ENCODE assay signal across 20 mouse cellular contexts in the genomic region with DNA sequence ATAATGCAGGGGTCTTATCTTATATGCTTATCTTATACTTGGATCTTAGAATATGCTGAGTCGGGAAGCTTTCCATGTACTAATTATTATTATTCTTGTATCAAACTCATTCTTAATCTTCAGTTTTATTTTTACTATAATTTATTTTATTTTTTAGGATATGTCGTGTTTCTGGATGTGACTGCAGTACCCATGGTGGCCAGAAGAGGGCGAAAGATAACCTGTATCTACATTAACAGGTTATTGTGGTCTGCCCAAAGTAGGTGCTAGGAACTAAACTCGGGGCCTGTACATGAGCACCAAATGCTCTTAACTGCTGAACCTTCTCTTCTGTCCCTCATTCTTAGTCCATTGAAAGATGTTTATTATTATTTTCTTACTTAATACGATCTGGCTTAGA.
DNase-seq lines count a peak whose midpoint lies in the region; ATAC-seq and TF ChIP-seq lines count a peak whose summit lies in the region.
"Had no signal": no experiment of that assay in that cellular context is flagged by ENCODE, and none has a peak within 500 bp of the region (broad histone marks: within the 10 kb centered on the region; RNA-seq: fewer than 3 reads in every experiment).

No protein-coding gene starts in this region.

- no peak overlapping the region for H3K27ac ChIP-seq in liver, embryonic 14.5 days
- H3K27ac ChIP-seq in liver, embryonic 12.5 days: no peak overlapping the region
- H3K27ac ChIP-seq: liver, embryonic 15.5 days; macrophage; midbrain, embryonic 13.5 days had no signal

- no peak overlapping the region for H3K4me3 ChIP-seq in liver, embryonic 14.5 days (ENCODE audit: insufficient read depth in 1 of 2, low read depth in 2 of 2, low read length in 2 of 2)
- no peak overlapping the region for H3K4me3 ChIP-seq in liver, embryonic 12.5 days
- H3K4me3 ChIP-seq in E14TG2a.4 (replicated peaks; ENCODE audit: low read length): no peak overlapping the region
- H3K4me3 ChIP-seq: erythroblast, embryonic 14.5 days; liver, embryonic 15.5 days; midbrain, embryonic 13.5 days had no signal

- peak; percentile 31; the same call in 1 of the 2 replicates for TF ChIP-seq CTCF in liver, embryonic 14.5 days (IDR thresholded peaks at IDR 0.05; ENCODE audit: low read depth)
- peak; percentile 33 for TF ChIP-seq CTCF in E14TG2a.4 (conservative IDR thresholded peaks at IDR 0.05; ENCODE audit: low read length)

- H3K4me2 ChIP-seq in liver, embryonic 14.5 days (ENCODE audit: low read depth): no peak overlapping the region
- H3K4me2 ChIP-seq in liver, embryonic 12.5 days: no peak overlapping the region
- H3K4me2 ChIP-seq: heart, embryonic 11.5 days; liver, embryonic 15.5 days; midbrain, embryonic 13.5 days had no signal

- no peak overlapping the region for H3K9ac ChIP-seq in liver, embryonic 14.5 days (replicated peaks)
- no peak overlapping the region for H3K9ac ChIP-seq in liver, embryonic 12.5 days
- H3K9ac ChIP-seq: liver, embryonic 15.5 days; midbrain, embryonic 13.5 days had no signal

- DNase-seq in cerebellum, postnatal 10 days: peak; percentile 1 to 2
- no peak for DNase-seq in cerebellum, adult 11 months
- DNase-seq in liver, embryonic 14.5 days (ENCODE audit: low read depth in 3 of 3, low spot score in 3 of 3): no peak
- DNase-seq in c-Kit-positive CD71-positive TER-119-negative erythroid progenitor cells, embryonic 14.5 days (ENCODE audit: low read depth): peak; percentile 0
- DNase-seq: adrenal gland, adult 2 months; cerebellum, adult 9-11 months; gastrocnemius, postnatal 10 days; kidney, postnatal 14 days; left cerebral cortex, postnatal 4 days had no signal

- H3K27me3 ChIP-seq in liver, embryonic 14.5 days (ENCODE audit: control insufficient read depth, insufficient read depth, low read length): no peaks in the 10 kb centered on the region
- H3K27me3 ChIP-seq in liver, embryonic 12.5 days (replicated peaks): no peaks in the 10 kb centered on the region
- H3K27me3 ChIP-seq in E14TG2a.4 (ENCODE audit: insufficient read depth, low read length): no peaks in the 10 kb centered on the region
- H3K27me3 ChIP-seq: liver, embryonic 15.5 days; midbrain, embryonic 13.5 days had no signal

- 46% methylated on average over 5 of the region's 5 CpGs for WGBS in liver, embryonic 14.5 days (ENCODE audit: insufficient replicate concordance)
- 58% methylated on average over 5 of the region's 5 CpGs for WGBS in liver, embryonic 12.5 days (ENCODE audit: insufficient replicate concordance)

- no peaks in the 10 kb centered on the region for H3K9me3 ChIP-seq in liver, embryonic 14.5 days (ENCODE audit: control insufficient read depth, low read length)
- no peaks in the 10 kb centered on the region for H3K9me3 ChIP-seq in liver, embryonic 12.5 days (replicated peaks)
- peaks cover 3% of the 10 kb centered on the region; the same call in 1 of the 2 replicates for H3K9me3 ChIP-seq in E14TG2a.4 (ENCODE audit: low read length)
- H3K9me3 ChIP-seq: liver, embryonic 15.5 days; midbrain, embryonic 13.5 days had no signal

- no peaks in the 10 kb centered on the region for H3K36me3 ChIP-seq in liver, embryonic 14.5 days (replicated peaks; ENCODE audit: control insufficient read depth, insufficient read depth, low read depth)
- H3K36me3 ChIP-seq in liver, embryonic 12.5 days: no peaks in the 10 kb centered on the region
- H3K36me3 ChIP-seq in E14TG2a.4 (ENCODE audit: insufficient read depth, low read length): no peaks in the 10 kb centered on the region
- H3K36me3 ChIP-seq: liver, embryonic 15.5 days; midbrain, embryonic 13.5 days had no signal

- ATAC-seq in liver, embryonic 14.5 days (ENCODE audit: insufficient read depth): no peak
- ATAC-seq in liver, embryonic 12.5 days: no peak
- ATAC-seq in erythroblast, adult 5-6 weeks (replicated peaks; ENCODE audit: low FRiP score, poor library complexity, severe bottlenecking): no peak
- ATAC-seq in activated CD4-positive, CD25-positive, alpha-beta regulatory T cell, adult 4 months: no peak
- ATAC-seq: forebrain, embryonic 16.5 days; inflammation-experienced regulatory T-cells, adult 6 months; midbrain, embryonic 13.5 days had no signal

- no peak for TF ChIP-seq EP300 in liver, embryonic 14.5 days (IDR thresholded peaks at IDR 0.05; ENCODE audit: low read depth)

- H3K4me1 ChIP-seq in liver, embryonic 14.5 days (replicated peaks; ENCODE audit: control insufficient read depth in 2 of 2, insufficient read depth in 2 of 2, low read length in 1 of 2): no peaks in the 10 kb centered on the region
- no peaks in the 10 kb centered on the region for H3K4me1 ChIP-seq in liver, embryonic 12.5 days
- H3K4me1 ChIP-seq in E14TG2a.4 (replicated peaks; ENCODE audit: low read depth, low read length): no peaks in the 10 kb centered on the region
- H3K4me1 ChIP-seq: liver, embryonic 15.5 days; midbrain, embryonic 13.5 days had no signal

Comparison
In these comparisons a context has a peak if more than half of its experiments do, and no peak if none do; other contexts are left out.
1. DNase-seq: peak in cerebellum, postnatal 10 days (2 of 2) and c-Kit-positive CD71-positive TER-119-negative erythroid progenitor cells, embryonic 14.5 days (single experiment); none in cerebellum, adult 11 months (single experiment) and liver, embryonic 14.5 days (0 of 3).